Mouse (Mus musculus): ENCODE measurements around the gene Gm20772. TPM values are rescaled to one million over a fixed set of nuclear protein-coding genes. Genes with fewer than 3 reads are reported as not detected.
"Not testable (repeated sequence)": the region's sequence is repeated elsewhere in the genome, so short reads cannot be mapped to it uniquely, and the experiment has no call there.

The Gm20772 gene
- total RNA-seq (2015) (not detected in 2 replicates), total RNA-seq (2017) (not detected in 2 replicates)

GRCm38 (mm10) chrY:17874441-17874840 is at the start of gene Gm20772, which contains the start of gene Gm20831:
TSS of gene Gm20772 (plus strand) at chrY:17874741.
TSS of gene Gm20831 (plus strand) at chrY:17874741.
- not testable (repeated sequence) for ATAC-seq (ENCODE audit: poor library complexity, severe bottlenecking)

DNA sequence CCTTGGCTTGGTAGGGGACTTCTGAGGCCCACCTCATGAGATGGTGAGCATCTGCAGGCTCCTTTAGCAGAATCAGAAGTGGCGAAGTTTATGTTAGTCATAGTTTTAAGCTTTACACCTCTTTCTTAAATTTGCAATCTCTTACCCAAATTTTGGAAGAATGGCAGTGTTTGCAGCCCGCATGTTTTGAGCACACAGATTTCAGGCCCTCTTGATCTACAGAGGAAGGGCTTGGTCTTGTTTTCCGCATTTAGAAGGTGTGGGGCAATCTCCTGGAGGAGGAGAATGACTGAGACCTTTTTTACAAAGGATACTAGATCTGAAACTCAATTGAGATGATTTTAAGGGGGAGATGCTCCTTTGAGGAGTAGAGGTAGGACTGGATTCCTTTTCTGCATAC is 28.4 kb upstream of the Gm20772 start, which contains the start of gene Gm21904:
Gene Gm21904 (minus strand): TSS at position 101 of the 400 bp plus-strand sequence.
- not testable (repeated sequence) for ATAC-seq (ENCODE audit: poor library complexity, severe bottlenecking)

Other genes with a start within 250 kb of the Gm20772 start
- gene Gm21904, start 28.5 kb upstream of the Gm20772 start, total RNA-seq (2015), result not detected in 2 replicates
- gene Gm21904, start 28.5 kb upstream of the Gm20772 start, total RNA-seq (2017), result not detected in 2 replicates
- not detected in 2 replicates for gene Gm20831, start within 50 bp of the Gm20772 start, total RNA-seq (2015)
- gene Gm20831, start within 50 bp of the Gm20772 start, total RNA-seq (2017), result not detected in 2 replicates
- not detected in 2 replicates for gene Srsy, start 62.6 kb downstream of the Gm20772 start, total RNA-seq (2015)
- gene Srsy, start 62.6 kb downstream of the Gm20772 start, total RNA-seq (2017), result not detected in 2 replicates
- not detected in 2 replicates for gene Gm21764, start 187.1 kb downstream of the Gm20772 start, total RNA-seq (2015)
- gene Gm21764, start 187.1 kb downstream of the Gm20772 start, total RNA-seq (2017), result not detected in 2 replicates
- gene Ssty1, start 214.4 kb downstream of the Gm20772 start, total RNA-seq (2015), result not detected in 2 replicates
- not detected in 2 replicates for gene Ssty1, start 214.4 kb downstream of the Gm20772 start, total RNA-seq (2017)